Mouse (Mus musculus): ENCODE measurements around the gene Wdr73. TPM values are rescaled to one million over a fixed set of nuclear protein-coding genes. Genes with fewer than 3 reads are reported as not detected.

Gene Wdr73
- total and polyA plus RNA-seq, 3 experiments = 42.4 to 55.7 (median 48.1) TPM

GRCm38 (mm10) chr7:80923165-80923564 is 22.1 kb upstream of the Wdr73 start:
- H3K4me1 ChIP-seq (ENCODE audit: control insufficient read depth in 1 of 2, insufficient read depth in 2 of 2) = peaks cover 0 to 16% of the 10 kb centered on the region in 2 experiments; a peak in 2 of 4 replicates
- H3K79me2 ChIP-seq (replicated peaks; ENCODE audit: control insufficient read depth, extremely low read depth, insufficient read depth, poor library complexity, severe bottlenecking) = 0 out of 2 replicates have a peak, but pooled peaks cover 2% of the 10 kb centered on the region
- H3K4me3 ChIP-seq (replicated peaks in 1 of 3; ENCODE audit: low read depth in 2 of 3, low read length in 2 of 3, poor library complexity in 1 of 3) = no peak overlapping the region
- no peak for DNase-seq (ENCODE audit: extremely low read depth)
- H3K9ac ChIP-seq (ENCODE audit: insufficient read depth, low read depth) = no peak overlapping the region
- peaks cover 49 to 74% of the 10 kb centered on the region in 2 experiments for H3K36me3 ChIP-seq (replicated peaks in 1 of 2; ENCODE audit: control insufficient read depth in 1 of 2, insufficient read depth in 1 of 2, low read length in 1 of 2)
- no peak overlapping the region for H3K4me2 ChIP-seq (ENCODE audit: insufficient read depth, low read depth, poor library complexity, severe bottlenecking)
- TF ChIP-seq ELF1 (IDR thresholded peaks at IDR 0.05; ENCODE audit: low read depth, low read length) = no peak
- no peak for TF ChIP-seq SIN3A (IDR thresholded peaks at IDR 0.05; ENCODE audit: low read length)
- no peak for TF ChIP-seq PAX5 (IDR thresholded peaks at IDR 0.05; ENCODE audit: low read length)
- no peak for TF ChIP-seq E2F4 (IDR thresholded peaks at IDR 0.05; ENCODE audit: insufficient replicate concordance, low read depth, low read length)
- no peak for TF ChIP-seq JUND (conservative IDR thresholded peaks at IDR 0.05; ENCODE audit: low read depth, low read length)
- TF ChIP-seq NELFE (IDR thresholded peaks at IDR 0.05; ENCODE audit: low read depth, low read length) = no peak
- TF ChIP-seq MXI1 (IDR thresholded peaks at IDR 0.05; ENCODE audit: low read depth, low read length) = no peak
- TF ChIP-seq MAFK (IDR thresholded peaks at IDR 0.05; ENCODE audit: insufficient replicate concordance, low read length) = no peak
- TF ChIP-seq TBP (conservative IDR thresholded peaks at IDR 0.05; ENCODE audit: low read depth, low read length) = no peak
- TF ChIP-seq NRF1 (IDR thresholded peaks at IDR 0.05; ENCODE audit: low read depth, low read length) = no peak
- TF ChIP-seq GABPA (IDR thresholded peaks at IDR 0.05; ENCODE audit: insufficient replicate concordance, low read depth, low read length) = no peak
- TF ChIP-seq ZNF384 (IDR thresholded peaks at IDR 0.05; ENCODE audit: low read depth, low read length) = no peak
- TF ChIP-seq ZC3H11A (IDR thresholded peaks at IDR 0.05; ENCODE audit: low read depth, low read length) = no peak
- TF ChIP-seq USF2 (conservative IDR thresholded peaks at IDR 0.05; ENCODE audit: low read depth, low read length) = no peak
- TF ChIP-seq HCFC1 (IDR thresholded peaks at IDR 0.05; ENCODE audit: low read depth, low read length) = no peak
- dilution Hi-C loops (cut with MboI; ENCODE audit: extremely low pct_ligation_motif_present, extremely low pct_unique_long_range_greater_than_20kb, low sequenced_read_pairs) = no loop called here
- H3K27ac ChIP-seq (ENCODE audit: insufficient read depth, low read depth) = no peak overlapping the region
- in situ Hi-C loops (cut with MboI; ENCODE audit: low pct_ligation_motif_present, low pct_unique_long_range_greater_than_20kb, low sequenced_read_pairs) = no loop called here
- no peaks in the 10 kb centered on the region for H3K27me3 ChIP-seq (replicated peaks)
- H3K9me3 ChIP-seq (replicated peaks; ENCODE audit: low read length) = no peaks in the 10 kb centered on the region

- Histone ChIP-seq H3K9me3 (replicated peaks; ENCODE audit: low read length) (no peaks in the 10 kb centered on the region), H3K4me2 (ENCODE audit: insufficient read depth, low read depth, poor library complexity, severe bottlenecking) (no peak overlapping the region), H3K27me3 (replicated peaks) (no peaks in the 10 kb centered on the region), H3K36me3 (replicated peaks in 1 of 2; ENCODE audit: control insufficient read depth in 1 of 2, insufficient read depth in 1 of 2, low read length in 1 of 2) (peaks cover 57 to 80% of the 10 kb centered on the region in 2 experiments), H3K27ac (ENCODE audit: insufficient read depth, low read depth) (no peak overlapping the region), H3K9ac (ENCODE audit: insufficient read depth, low read depth) (no peak overlapping the region), H3K79me2 (replicated peaks; ENCODE audit: control insufficient read depth, extremely low read depth, insufficient read depth, poor library complexity, severe bottlenecking) (0 out of 2 replicates have a peak, but pooled peaks cover 2% of the 10 kb centered on the region), H3K4me3 (replicated peaks in 1 of 3; ENCODE audit: low read depth in 2 of 3, low read length in 2 of 3, poor library complexity in 1 of 3) (no peak overlapping the region), H3K4me1 (ENCODE audit: control insufficient read depth in 1 of 2, insufficient read depth in 2 of 2) (peaks cover 0 to 19% of the 10 kb centered on the region in 2 experiments; a peak in 2 of 4 replicates)
- dilution Hi-C loops (cut with MboI; ENCODE audit: extremely low pct_ligation_motif_present, extremely low pct_unique_long_range_greater_than_20kb, low sequenced_read_pairs) (no loop called here), in situ Hi-C loops (cut with MboI; ENCODE audit: low pct_ligation_motif_present, low pct_unique_long_range_greater_than_20kb, low sequenced_read_pairs) (no loop called here)
- DNase-seq (ENCODE audit: extremely low read depth) = no peak
- TF ChIP-seq NRF1 (IDR thresholded peaks at IDR 0.05; ENCODE audit: low read depth, low read length) (no peak), ZMIZ1 (IDR thresholded peaks at IDR 0.05; ENCODE audit: low read depth, low read length) (no peak), JUN (IDR thresholded peaks at IDR 0.05; ENCODE audit: insufficient read depth, low read depth, low read length) (no peak), USF2 (conservative IDR thresholded peaks at IDR 0.05; ENCODE audit: low read depth, low read length) (no peak), ELF1 (IDR thresholded peaks at IDR 0.05; ENCODE audit: low read depth, low read length) (no peak), KAT2A (IDR thresholded peaks at IDR 0.05; ENCODE audit: insufficient replicate concordance, low read length) (no peak), MAFK (IDR thresholded peaks at IDR 0.05; ENCODE audit: insufficient replicate concordance, low read length) (no peak), TBP (conservative IDR thresholded peaks at IDR 0.05; ENCODE audit: low read depth, low read length) (no peak), ZKSCAN1 (IDR thresholded peaks at IDR 0.05; ENCODE audit: borderline replicate concordance, low read depth, low read length) (no peak), ETS1 (conservative IDR thresholded peaks at IDR 0.05; ENCODE audit: low read depth, low read length) (no peak), HCFC1 (IDR thresholded peaks at IDR 0.05; ENCODE audit: low read depth, low read length) (no peak), MAX (IDR thresholded peaks at IDR 0.05; ENCODE audit: low read length) (no peak), SMC3 (IDR thresholded peaks at IDR 0.05; ENCODE audit: low read depth, low read length) (no peak), POLR2AphosphoS2 (IDR thresholded peaks at IDR 0.05; ENCODE audit: low read depth, low read length) (no peak), UBTF (IDR thresholded peaks at IDR 0.05; ENCODE audit: low read depth, low read length) (no peak), MAZ (IDR thresholded peaks at IDR 0.05; ENCODE audit: low read depth, low read length) (no peak), PAX5 (IDR thresholded peaks at IDR 0.05; ENCODE audit: low read length) (no peak), USF1 (IDR thresholded peaks at IDR 0.05; ENCODE audit: low read depth, low read length) (no peak)
These were observed 18.6 kb upstream of the Wdr73 start for GRCm38 (mm10) chr7:80919647-80920008.

Data from CH12.LX (cell line).